Mouse (Mus musculus): ENCODE measurements around the gene Dock4.

Gene Dock4

GRCm38 (mm10) chr12:40445648-40446449 lies at the start of gene Dock4, which contains the start of gene Zfp277:
Dock4 (plus strand) TSS chr12:40445952.
Zfp277 (minus strand) TSS chr12:40445902.
- DNase-seq (ENCODE audit: low spot score) = peak; percentile 96

GRCm38 (mm10) chr12:40398916-40399315 lies 46.8 kb upstream of the Dock4 start:
- no peak for DNase-seq (ENCODE audit: low spot score)

- DNase-seq (ENCODE audit: low spot score) = no peak
Observed at GRCm38 (mm10) chr12:40399386-40399785, 46.4 kb upstream of the Dock4 start.

DNA sequence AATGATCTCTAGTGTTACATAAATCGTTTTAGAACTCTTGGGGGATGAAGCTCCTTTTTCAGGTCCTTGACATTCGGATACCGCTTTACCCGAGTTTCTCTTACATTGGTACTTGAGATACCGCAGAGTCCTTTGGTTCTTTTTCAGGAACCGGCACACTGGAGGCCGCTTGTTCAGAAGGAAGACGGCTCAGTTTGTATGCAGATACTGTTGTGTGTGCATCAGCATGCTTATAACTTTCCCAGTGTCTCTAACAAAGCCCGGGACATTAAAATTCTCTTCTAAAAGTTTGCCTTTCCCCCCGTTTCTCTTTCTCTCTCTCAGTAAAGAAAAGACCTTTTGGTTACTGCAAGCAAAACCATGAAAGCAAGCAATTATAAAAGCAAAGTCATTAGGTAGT lies 45.9 kb upstream of the Dock4 start:
- DNase-seq (ENCODE audit: low spot score) = no peak

DNA sequence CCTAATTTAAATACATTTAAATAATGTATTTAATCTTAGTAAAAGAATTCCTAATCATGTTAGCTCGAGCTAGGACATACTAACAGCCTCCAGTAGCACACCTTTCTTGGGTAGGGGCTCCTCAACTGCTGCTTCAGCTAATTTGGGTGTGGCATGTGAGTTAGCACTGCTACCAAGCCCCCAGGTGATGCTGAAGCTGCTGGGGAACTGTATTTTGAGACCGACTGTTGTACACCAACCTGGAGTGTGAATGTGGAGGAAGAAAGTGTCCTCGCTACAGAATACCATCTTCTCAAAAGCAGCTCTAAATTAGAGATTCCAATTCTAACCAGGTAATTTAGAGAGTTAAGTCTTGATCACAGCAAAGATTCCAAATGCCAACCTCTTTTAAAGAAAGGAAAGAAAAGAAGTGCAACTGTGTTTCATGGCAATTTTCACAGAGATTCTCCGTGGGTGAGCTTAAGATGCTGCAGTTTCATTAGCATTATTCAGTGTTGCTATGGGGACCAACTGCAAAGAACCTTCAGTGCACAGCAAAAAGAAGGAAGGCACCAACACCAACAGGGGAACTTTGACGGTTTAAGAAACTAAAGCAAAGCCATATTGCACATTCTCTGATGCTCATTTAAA lies 31.0 kb upstream of the Dock4 start:
- DNase-seq (ENCODE audit: low spot score) = no peak

DNA sequence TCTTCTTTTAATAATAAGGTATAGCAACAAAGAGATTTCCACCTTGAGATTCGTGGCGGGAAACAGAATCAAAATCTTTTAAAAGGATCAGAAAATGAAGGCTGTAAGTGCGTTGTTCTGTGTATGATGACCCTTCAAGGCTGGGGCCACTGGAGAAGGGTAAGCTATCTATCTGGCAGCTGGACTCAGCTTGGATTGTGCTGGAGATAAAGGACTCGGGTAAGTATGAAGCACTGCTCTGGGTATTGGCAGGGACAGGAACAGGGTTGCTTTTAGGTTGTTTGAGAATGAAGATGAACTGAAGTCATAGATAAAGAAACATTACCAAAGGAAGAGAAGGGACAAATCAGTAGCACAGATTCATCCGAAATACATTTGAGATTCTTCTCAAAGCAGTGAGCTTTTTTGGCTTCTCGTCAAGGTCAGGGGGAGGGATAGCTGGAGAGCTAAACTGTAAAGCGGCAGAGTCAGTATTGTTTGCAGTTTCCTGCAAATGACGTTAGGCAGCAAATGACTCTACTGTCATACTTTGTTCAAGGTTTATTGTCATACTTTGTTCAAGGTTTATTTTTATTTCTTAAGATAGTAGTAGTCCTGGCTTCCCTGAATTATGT lies 30.3 kb upstream of the Dock4 start:
- no peak for DNase-seq (ENCODE audit: low spot score)

- no peak for DNase-seq (ENCODE audit: low spot score)
Observed at GRCm38 (mm10) chr12:40417257-40417656, 28.5 kb upstream of the Dock4 start.

DNA sequence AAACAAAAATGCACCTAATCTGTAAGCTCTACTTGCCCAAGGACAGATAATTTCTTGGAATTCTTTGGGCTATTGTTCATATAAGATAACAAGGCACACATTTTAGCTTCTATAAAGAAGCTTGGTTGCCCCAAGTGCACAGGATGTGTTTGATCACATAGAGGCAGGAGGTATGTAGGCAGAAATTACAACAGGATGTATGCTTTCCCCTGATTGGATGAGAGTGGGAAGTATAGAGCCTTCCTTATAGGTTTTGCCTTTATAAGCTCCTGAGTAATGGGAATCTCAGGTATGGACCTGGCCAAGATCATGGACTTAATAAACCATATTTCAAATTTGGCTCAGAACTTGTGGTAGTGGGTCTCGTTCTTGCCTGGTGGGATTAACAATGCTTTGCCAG lies 20.8 kb upstream of the Dock4 start:
- DNase-seq (ENCODE audit: low spot score) = no peak

GRCm38 (mm10) chr12:40427606-40428005 lies 18.1 kb upstream of the Dock4 start:
- DNase-seq (ENCODE audit: low spot score) = no peak

GRCm38 (mm10) chr12:40429976-40430375 lies 15.8 kb upstream of the Dock4 start:
- DNase-seq (ENCODE audit: low spot score) = no peak

GRCm38 (mm10) chr12:40431075-40431474 lies 14.7 kb upstream of the Dock4 start:
- DNase-seq (ENCODE audit: low spot score) = no peak

- no peak for DNase-seq (ENCODE audit: low spot score)
Observed at GRCm38 (mm10) chr12:40434101-40434500, 11.7 kb upstream of the Dock4 start.

DNA sequence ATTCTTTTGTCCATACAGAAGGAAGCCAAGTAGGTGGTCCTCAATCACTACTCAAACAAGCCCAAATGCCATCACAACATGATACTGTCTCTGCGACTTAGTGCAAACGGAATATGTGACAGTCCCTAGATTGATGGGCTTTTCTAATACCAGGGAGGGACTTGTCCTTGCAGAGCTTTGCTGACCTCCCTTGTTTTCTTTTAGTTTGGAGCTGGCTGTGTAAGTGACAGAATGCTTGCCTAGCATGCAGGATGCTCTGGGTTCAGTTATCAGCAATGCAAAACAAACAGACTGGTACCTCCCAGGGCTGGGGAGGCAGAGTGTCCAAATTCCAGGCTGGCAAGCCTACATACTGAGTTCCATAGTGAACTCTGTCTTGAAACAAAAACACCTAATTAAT lies 7.7 kb upstream of the Dock4 start:
- no peak for DNase-seq (ENCODE audit: low spot score)

DNA sequence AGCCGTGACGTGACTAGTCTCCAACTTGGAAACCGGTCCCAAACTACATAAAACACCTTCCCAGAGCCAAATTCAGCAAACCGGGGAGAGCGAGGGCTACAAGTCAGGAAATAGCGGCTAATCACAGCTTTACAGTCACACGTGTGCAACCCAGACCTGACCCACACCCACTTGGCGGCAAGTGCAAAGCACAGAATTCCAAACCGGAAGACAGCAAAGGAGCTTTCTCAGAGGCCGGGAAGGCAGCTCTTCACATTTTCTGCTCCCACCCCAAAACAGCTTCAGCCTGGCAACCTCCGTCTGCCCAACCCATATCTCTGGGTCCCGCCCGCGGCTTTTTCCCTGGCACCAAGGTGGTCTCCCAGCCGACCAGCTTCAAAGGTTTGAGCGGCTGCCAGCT lies 546 bp upstream of the Dock4 start:
- no peak for DNase-seq (ENCODE audit: low spot score)

DNA sequence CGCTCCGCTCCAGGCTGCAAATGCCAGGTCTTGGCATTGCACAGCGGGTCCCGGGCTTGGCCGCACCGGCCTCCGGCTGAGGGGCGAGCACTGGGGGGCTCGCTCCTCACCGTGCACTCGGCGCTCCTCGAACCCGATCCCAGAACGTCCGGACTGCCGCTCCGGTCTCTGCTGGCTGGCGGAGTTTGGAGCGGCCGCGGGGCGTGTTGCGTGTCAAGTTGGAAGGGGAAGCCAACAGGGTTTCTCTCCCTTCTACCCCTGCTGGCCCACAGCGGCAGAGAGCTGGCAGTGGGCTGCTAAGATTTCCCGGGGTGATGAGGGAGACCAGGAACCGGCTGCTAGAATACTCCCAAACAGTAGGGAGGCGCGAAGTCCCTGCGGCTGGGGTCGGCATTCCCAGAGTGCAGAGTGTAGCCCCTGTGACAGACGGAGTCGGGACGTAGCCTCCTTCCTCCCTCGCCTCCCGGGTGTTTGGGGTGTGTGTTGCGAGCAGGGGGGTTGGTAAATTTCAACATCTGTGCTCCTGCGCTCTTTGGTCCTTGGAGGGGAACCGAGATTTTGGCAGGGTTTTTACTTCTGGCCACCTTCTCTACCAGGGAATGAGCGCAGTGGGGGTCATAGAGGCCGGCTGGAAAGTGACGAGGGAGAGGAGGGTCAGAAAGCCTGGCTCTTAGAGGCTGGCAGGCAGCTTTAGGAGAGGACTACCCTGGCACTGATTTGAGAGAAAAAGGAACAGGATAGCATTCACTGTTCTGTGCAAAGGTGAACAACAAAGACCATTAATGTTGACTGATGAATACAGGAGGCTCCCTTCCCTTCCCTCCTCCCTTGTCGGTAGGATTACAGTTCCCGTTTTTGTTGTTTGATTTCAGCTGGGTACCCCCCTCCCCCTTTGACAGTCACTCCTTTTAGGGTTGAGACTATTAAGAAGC lies 964 bp downstream of the Dock4 start:
- DNase-seq (ENCODE audit: low spot score) = no peak

- no peak for DNase-seq (ENCODE audit: low spot score)
Observed at GRCm38 (mm10) chr12:40447561-40448355, 2.0 kb downstream of the Dock4 start.

GRCm38 (mm10) chr12:40449119-40449795 lies 3.5 kb downstream of the Dock4 start:
- DNase-seq (ENCODE audit: low spot score) = no peak

DNA sequence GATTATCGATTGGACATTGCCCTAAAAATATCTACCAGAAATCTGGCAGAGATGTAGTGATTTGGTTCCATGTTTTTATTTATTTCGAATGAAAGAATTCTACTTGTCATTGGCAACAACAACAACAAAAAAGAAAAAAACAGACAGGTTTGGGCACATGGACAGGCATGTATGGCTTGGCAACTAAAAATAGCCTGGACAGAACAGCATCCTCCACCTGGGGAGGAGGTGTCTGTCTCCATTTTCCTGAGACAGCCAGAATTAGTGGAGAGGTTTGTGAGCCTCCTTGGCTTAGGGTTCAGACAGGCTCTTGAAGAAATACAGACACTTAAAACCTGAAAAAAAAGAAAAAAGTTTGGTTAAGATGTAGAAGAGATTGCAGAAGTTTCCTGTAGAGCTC lies 10.8 kb downstream of the Dock4 start:
- no peak for DNase-seq (ENCODE audit: low spot score)

- no peak for DNase-seq (ENCODE audit: low spot score)
Observed at GRCm38 (mm10) chr12:40458977-40459376, 13.2 kb downstream of the Dock4 start.

DNA sequence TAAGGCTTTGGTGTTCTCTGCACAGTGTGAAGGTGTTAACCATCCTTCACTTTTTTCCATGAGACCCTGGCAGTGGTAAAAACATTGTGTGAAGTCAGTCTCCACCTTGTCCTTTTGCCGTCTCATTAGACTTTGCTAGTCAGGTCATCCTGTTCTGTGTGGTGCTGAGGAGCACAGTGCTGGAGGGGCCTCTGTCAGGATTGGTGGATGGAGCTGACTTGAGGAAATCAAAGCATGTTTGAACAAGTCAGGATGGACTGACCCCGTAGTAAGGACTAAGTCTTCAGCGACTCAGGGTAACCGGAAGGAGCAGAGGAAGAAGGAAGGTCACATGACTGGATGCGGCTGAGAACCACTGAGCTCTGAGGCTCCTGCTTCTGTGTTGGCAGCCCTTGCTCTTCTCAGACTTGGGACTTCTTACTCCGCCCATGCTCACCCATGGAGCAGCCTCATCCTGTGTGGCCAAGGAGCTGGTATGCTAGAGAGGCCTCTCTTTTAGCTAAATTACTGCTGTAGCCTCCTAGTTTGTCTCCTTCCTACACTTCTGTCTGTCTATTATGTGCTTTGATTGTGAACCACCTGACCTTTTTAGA lies 14.0 kb downstream of the Dock4 start:
- no peak for DNase-seq (ENCODE audit: low spot score)
